Mouse (Mus musculus) hindbrain, embryonic 10.5 days (tissue): ENCODE results near the gene Vps37b. TPM values are rescaled to one million over a fixed set of nuclear protein-coding genes. Genes with fewer than 3 reads are reported as not detected.
A peak's percentile ranks its signal among the peaks of the same experiment; 100 is the strongest.

Source experiments
- DNase-seq: peaks from one replicate; pipeline ENCODE4 v3.0.0-alpha.2; 2017; ENCODE audit warnings: low spot score
- H3K27ac ChIP-seq: fragments of 300-500 bp; sonication (generic); 2 replicates; pipeline ENCODE4 v1.5.1; 2016; ENCODE audit warnings: mild to moderate bottlenecking, moderate library complexity
- H3K27me3 ChIP-seq: fragments of 300-500 bp; sonication (generic); 2 replicates; pipeline ENCODE4 v1.6.1; 2016; ENCODE audit warnings: mild to moderate bottlenecking; ENCODE audit not compliant: poor library complexity, insufficient read depth, severe bottlenecking
- H3K36me3 ChIP-seq: fragments of 300-500 bp; sonication (generic); 2 replicates; pipeline ENCODE4 v1.6.1; 2016; ENCODE audit warnings: mild to moderate bottlenecking, moderate library complexity
- H3K4me1 ChIP-seq: fragments of 300-500 bp; sonication (generic); replicated peaks from 2 replicates; pipeline ENCODE4 v1.6.1; 2016; ENCODE audit warnings: mild to moderate bottlenecking
- H3K4me3 ChIP-seq: fragments of 300-500 bp; sonication (generic); 2 replicates; pipeline ENCODE4 v1.5.1; 2016; ENCODE audit warnings: mild to moderate bottlenecking, moderate library complexity
- H3K9me3 ChIP-seq: fragments of 300-500 bp; sonication (generic); 2 replicates; pipeline ENCODE4 v1.6.1; 2016; ENCODE audit warnings: mild to moderate bottlenecking, moderate library complexity
- WGBS: fragments of 180-500 bp; shearing (Covaris S2); methylation state at CpG from one replicate; pipeline ENCODE4 v1.1.7; 2016; 5-methylcytosine and 5-hydroxymethylcytosine counted together
- polyA plus RNA-seq: library from polyadenylated mRNA; unstranded; fragments of >200 nt; fragmentation: Nextera tagmentation; extraction: Ambion mirVana; gene quantifications from 2 replicates; pipeline ENCODE4 v1.2.1, GENCODE M21; 2016

Vps37b gene
- polyA plus RNA-seq, result 57.5 and 71.8 TPM in 2 replicates

GRCm38 (mm10) chr5:124032001-124032508, at the start of gene Vps37b:
TSS of gene Vps37b (minus strand) at chr5:124032270.
- under 1% methylated on average over 52 of the region's 52 CpGs for WGBS
- Histone ChIP-seq H3K27me3 (no peaks in the 10 kb centered on the region), H3K4me1 (peaks cover 62% of the 10 kb centered on the region), H3K36me3 (peaks cover 25% of the 10 kb centered on the region), H3K4me3 (peak within 1 kb of the TSS; percentile 98), H3K9me3 (no peaks in the 10 kb centered on the region), H3K27ac (peak within 1 kb of the TSS; percentile 98)
- DNase-seq, result peak; percentile 93

- 92% methylated on average over 17 of the region's 17 CpGs for WGBS
- H3K9me3 ChIP-seq, result no peaks in the 10 kb centered on the region
- no peak for DNase-seq
- no peaks in the 10 kb centered on the region for H3K36me3 ChIP-seq
- H3K27ac ChIP-seq, result peak overlapping the region; percentile 73; the same call in 1 of the 2 replicates
- H3K4me1 ChIP-seq, result peaks cover 59% of the 10 kb centered on the region
- H3K27me3 ChIP-seq, result 0 out of 2 replicates have a peak, but pooled peaks cover 3% of the 10 kb centered on the region
- no peak overlapping the region for H3K4me3 ChIP-seq
These were observed 47.8 kb upstream of the Vps37b start for GRCm38 (mm10) chr5:124079880-124080279.

GRCm38 (mm10) chr5:124078794-124079416, 46.8 kb upstream of the Vps37b start:
- no peaks in the 10 kb centered on the region for H3K9me3 ChIP-seq
- peak overlapping the region; percentile 73 for H3K27ac ChIP-seq
- H3K4me1 ChIP-seq, result peaks cover 65% of the 10 kb centered on the region
- H3K4me3 ChIP-seq, result no peak overlapping the region
- no peaks in the 10 kb centered on the region for H3K36me3 ChIP-seq
- 0 out of 2 replicates have a peak, but pooled peaks cover 3% of the 10 kb centered on the region for H3K27me3 ChIP-seq
- 61% methylated on average over 9 of the region's 9 CpGs for WGBS
- DNase-seq, result peak; percentile 13

- DNase-seq, result no peak
- no peaks in the 10 kb centered on the region for H3K36me3 ChIP-seq
- H3K27ac ChIP-seq, result peak overlapping the region; percentile 73; the same call in 1 of the 2 replicates
- H3K4me1 ChIP-seq, result peaks cover 71% of the 10 kb centered on the region
- no peaks in the 10 kb centered on the region for H3K9me3 ChIP-seq
- WGBS, result 62% methylated on average over 6 of the region's 6 CpGs
- H3K4me3 ChIP-seq, result no peak overlapping the region
- H3K27me3 ChIP-seq, result 0 out of 2 replicates have a peak, but pooled peaks cover 3% of the 10 kb centered on the region
These were observed 45.9 kb upstream of the Vps37b start for GRCm38 (mm10) chr5:124077856-124078460.

GRCm38 (mm10) chr5:124077241-124077640, 45.2 kb upstream of the Vps37b start:
- no peaks in the 10 kb centered on the region for H3K36me3 ChIP-seq
- H3K27me3 ChIP-seq, result 0 out of 2 replicates have a peak, but pooled peaks cover 3% of the 10 kb centered on the region
- 0 out of 2 replicates have a peak overlapping the region, but pooled peaks have one; percentile 50 for H3K27ac ChIP-seq
- peaks cover 69% of the 10 kb centered on the region for H3K4me1 ChIP-seq
- WGBS, result 79% methylated on average over 13 of the region's 13 CpGs
- no peaks in the 10 kb centered on the region for H3K9me3 ChIP-seq
- H3K4me3 ChIP-seq, result no peak overlapping the region
- no peak for DNase-seq

GRCm38 (mm10) chr5:124076559-124076958, 44.5 kb upstream of the Vps37b start:
- no peak for DNase-seq

GRCm38 (mm10) chr5:124075716-124076115, 43.6 kb upstream of the Vps37b start:
- Histone ChIP-seq H3K27me3 (no peaks in the 10 kb centered on the region), H3K9me3 (no peaks in the 10 kb centered on the region), H3K27ac (peak overlapping the region; percentile 18; the same call in 1 of the 2 replicates), H3K36me3 (no peaks in the 10 kb centered on the region), H3K4me3 (no peak overlapping the region), H3K4me1 (peaks cover 77% of the 10 kb centered on the region)
- no peak for DNase-seq
- whole genome bisulfite sequencing, result 74% methylated on average over 9 of the region's 9 CpGs

More at GRCm38 (mm10) chr5:124076559-124076958, 44.5 kb upstream of the Vps37b start:
- H3K4me3 ChIP-seq, result no peak overlapping the region
- 0 out of 2 replicates have a peak, but pooled peaks cover 3% of the 10 kb centered on the region for H3K27me3 ChIP-seq
- peak overlapping the region; percentile 26 for H3K27ac ChIP-seq
- WGBS, result 58% methylated on average over 9 of the region's 9 CpGs
- no peaks in the 10 kb centered on the region for H3K9me3 ChIP-seq
- no peaks in the 10 kb centered on the region for H3K36me3 ChIP-seq
- peaks cover 75% of the 10 kb centered on the region for H3K4me1 ChIP-seq

GRCm38 (mm10) chr5:124074845-124075307, 42.8 kb upstream of the Vps37b start:
- Histone ChIP-seq H3K9me3 (no peaks in the 10 kb centered on the region), H3K36me3 (no peaks in the 10 kb centered on the region), H3K4me3 (no peak overlapping the region), H3K27ac (0 out of 2 replicates have a peak overlapping the region, but pooled peaks have one; percentile 0), H3K27me3 (no peaks in the 10 kb centered on the region), H3K4me1 (peaks cover 70% of the 10 kb centered on the region)
- DNase-seq, result no peak
- 69% methylated on average over 10 of the region's 10 CpGs for WGBS

GRCm38 (mm10) chr5:124073682-124074081, 41.6 kb upstream of the Vps37b start:
- no peaks in the 10 kb centered on the region for H3K36me3 ChIP-seq
- no peaks in the 10 kb centered on the region for H3K9me3 ChIP-seq
- H3K4me1 ChIP-seq, result peaks cover 58% of the 10 kb centered on the region
- no peaks in the 10 kb centered on the region for H3K27me3 ChIP-seq
- peak; percentile 28 for DNase-seq
- WGBS, result 45% methylated on average over 9 of the region's 9 CpGs
- H3K27ac ChIP-seq, result 0 out of 2 replicates have a peak overlapping the region, but pooled peaks have one; percentile 64
- no peak overlapping the region for H3K4me3 ChIP-seq

- H3K27ac ChIP-seq, result no peak overlapping the region
- 87% methylated on average over 3 of the region's 3 CpGs for WGBS
- H3K4me3 ChIP-seq, result no peak overlapping the region
- H3K27me3 ChIP-seq, result no peaks in the 10 kb centered on the region
- H3K9me3 ChIP-seq, result no peaks in the 10 kb centered on the region
- H3K4me1 ChIP-seq, result peaks cover 22% of the 10 kb centered on the region
- no peak for DNase-seq
- no peaks in the 10 kb centered on the region for H3K36me3 ChIP-seq
These were observed 37.6 kb upstream of the Vps37b start for GRCm38 (mm10) chr5:124069657-124070056.

GRCm38 (mm10) chr5:124062037-124062824, 30.2 kb upstream of the Vps37b start:
- Histone ChIP-seq H3K27me3 (no peaks in the 10 kb centered on the region), H3K4me3 (no peak overlapping the region), H3K4me1 (peaks cover 22% of the 10 kb centered on the region), H3K27ac (peak overlapping the region; percentile 69), H3K9me3 (no peaks in the 10 kb centered on the region), H3K36me3 (no peaks in the 10 kb centered on the region)
- WGBS, result 76% methylated on average over 12 of the region's 12 CpGs
- DNase-seq, result no peak

- Histone ChIP-seq H3K9me3 (peaks cover 6% of the 10 kb centered on the region; the same call in 1 of the 2 replicates), H3K4me3 (no peak overlapping the region), H3K4me1 (peaks cover 26% of the 10 kb centered on the region), H3K36me3 (no peaks in the 10 kb centered on the region), H3K27ac (peak overlapping the region; percentile 17; the same call in 1 of the 2 replicates), H3K27me3 (no peaks in the 10 kb centered on the region)
- 74% methylated on average over 5 of the region's 5 CpGs for WGBS
- DNase-seq, result no peak
These were observed 27.6 kb upstream of the Vps37b start for GRCm38 (mm10) chr5:124059677-124060076.
